Mouse (Mus musculus) hindbrain, embryonic 11.5 days (tissue): ENCODE data around the gene Vps11. TPM values are rescaled to one million over a fixed set of nuclear protein-coding genes. Genes with fewer than 3 reads are reported as not detected.
"Not testable (repeated sequence)": the region's sequence is repeated elsewhere in the genome, so short reads cannot be mapped to it uniquely, and the experiment has no call there.

Source experiments
- ATAC-seq: fragments of 200-750 bp; cut with Nextera tagmentation; 2 replicates; pipeline ENCODE4 v1.8.0; 2017; ENCODE audit warnings: mild to moderate bottlenecking, moderate TSS enrichment, moderate library complexity; ENCODE audit not compliant: low FRiP score
- DNase-seq: peaks from one replicate; pipeline ENCODE4 v3.0.0-alpha.2; 2015; ENCODE audit warnings: low spot score
- H3K27ac ChIP-seq: fragments of 300-500 bp; sonication (generic); 2 replicates; pipeline ENCODE4 v1.5.1; 2014; ENCODE audit warnings: mild to moderate bottlenecking, low read depth, low read length
- H3K27me3 ChIP-seq: fragments of 300-500 bp; sonication (generic); 2 replicates; pipeline ENCODE4 v1.6.1; 2014; ENCODE audit warnings: mild to moderate bottlenecking, low read length, moderate library complexity, mixed read lengths; ENCODE audit not compliant: control insufficient read depth, insufficient read depth
- H3K36me3 ChIP-seq: fragments of 300-500 bp; sonication (generic); 2 replicates; pipeline ENCODE4 v1.6.1; 2014; ENCODE audit warnings: mild to moderate bottlenecking, low read length, moderate library complexity, mixed read lengths; ENCODE audit not compliant: control insufficient read depth, insufficient read depth
- H3K4me1 ChIP-seq: fragments of 300-500 bp; sonication (generic); replicated peaks from 2 replicates; pipeline ENCODE4 v1.6.1; 2014; ENCODE audit warnings: low read length, mixed read lengths; ENCODE audit not compliant: control insufficient read depth, insufficient read depth
- H3K4me2 ChIP-seq: fragments of 300-500 bp; sonication (generic); replicated peaks from 2 replicates; pipeline ENCODE4 v1.6.1; 2014; ENCODE audit warnings: mild to moderate bottlenecking, low read depth, low read length
- H3K4me3 ChIP-seq: fragments of 300-500 bp; sonication (generic); 2 replicates; pipeline ENCODE4 v1.5.1; 2014; ENCODE audit warnings: low read depth, low read length
- H3K9ac ChIP-seq: fragments of 300-500 bp; sonication (generic); 2 replicates; pipeline ENCODE4 v1.6.1; 2014; ENCODE audit warnings: low read depth, low read length
- H3K9me3 ChIP-seq: fragments of 300-500 bp; sonication (generic); 2 replicates; pipeline ENCODE4 v1.6.1; 2016; ENCODE audit warnings: low read length; ENCODE audit not compliant: control insufficient read depth
- WGBS: fragments of 180-500 bp; shearing (Covaris S2); extraction: QIAGEN DNeasy Blood & Tissue Kit; methylation state at CpG from one replicate; pipeline ENCODE4 v1.1.7; 2014; 5-methylcytosine and 5-hydroxymethylcytosine counted together
- polyA plus RNA-seq: library from polyadenylated mRNA; unstranded; fragments of >200 nt; fragmentation: Nextera tagmentation; extraction: Ambion mirVana; gene quantifications from 2 replicates; pipeline ENCODE4 v1.2.1, GENCODE M21; 2014

The Vps11 gene
- polyA plus RNA-seq, 1 experiment from 2014 or later = 23.4 TPM

DNA sequence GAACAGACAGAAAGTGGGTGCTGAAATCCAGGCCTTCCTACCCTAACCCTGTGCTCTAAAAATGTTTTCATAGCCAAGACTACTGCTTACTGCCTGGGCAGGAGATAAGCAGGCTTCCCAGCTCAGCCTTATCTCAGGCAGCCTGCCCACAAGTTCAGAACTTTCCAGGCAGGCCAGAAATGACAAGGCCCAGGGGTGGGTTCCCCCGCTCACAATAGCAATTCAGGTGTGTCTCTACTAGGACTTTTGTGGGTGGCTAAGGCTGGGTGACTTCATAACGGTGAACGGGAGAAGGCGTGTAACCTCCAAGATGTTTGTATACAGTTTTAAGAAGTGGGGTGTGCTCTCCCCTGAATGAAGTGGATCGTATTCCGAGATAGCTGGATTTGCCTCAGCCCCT lies 18.2 kb downstream of the Vps11 start:
- Histone ChIP-seq H3K27ac (peak overlapping the region; percentile 98), H3K4me1 (peaks cover 4% of the 10 kb centered on the region; the same call in 1 of the 2 replicates), H3K36me3 (peaks cover 4% of the 10 kb centered on the region; the same call in 1 of the 2 replicates), H3K27me3 (no peaks in the 10 kb centered on the region), H3K4me2 (peak overlapping the region; percentile 45), H3K9ac (peak overlapping the region; percentile 78), H3K4me3 (peak overlapping the region; percentile 75), H3K9me3 (no peaks in the 10 kb centered on the region)
- no peak for DNase-seq
- WGBS = 15% methylated on average over 6 of the region's 6 CpGs
- peak; percentile 15; the same call in 1 of the 2 replicates for ATAC-seq

DNA sequence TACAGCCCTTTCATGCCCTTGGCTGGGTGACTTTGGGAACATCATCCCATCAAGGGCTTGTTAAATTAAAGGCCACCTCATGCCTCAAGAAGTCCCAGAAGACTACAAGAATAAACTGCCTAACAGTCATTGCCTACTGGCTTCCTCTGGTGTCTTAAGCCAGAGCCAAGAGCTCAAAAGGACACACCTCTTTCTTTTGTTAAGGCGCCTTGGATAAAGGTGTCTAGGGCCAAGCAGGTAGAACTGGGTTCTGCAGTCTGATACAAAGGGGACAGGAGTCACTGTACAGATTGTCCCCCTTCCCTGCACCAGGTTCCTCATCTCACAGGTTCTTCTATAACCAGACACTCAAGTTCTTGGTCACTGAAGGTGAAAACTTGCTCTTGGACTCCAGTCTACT lies 18.9 kb downstream of the Vps11 start:
- WGBS = 95% methylated on average over 1 of the region's 1 CpGs
- Histone ChIP-seq H3K4me2 (no peak overlapping the region), H3K9ac (no peak overlapping the region), H3K4me1 (peaks cover 4% of the 10 kb centered on the region; the same call in 1 of the 2 replicates), H3K9me3 (no peaks in the 10 kb centered on the region), H3K27ac (0 out of 2 replicates have a peak overlapping the region, but pooled peaks have one; percentile 6), H3K27me3 (no peaks in the 10 kb centered on the region), H3K4me3 (no peak overlapping the region), H3K36me3 (peaks cover 4% of the 10 kb centered on the region; the same call in 1 of the 2 replicates)
- DNase-seq = no peak
- no peak for ATAC-seq

DNA sequence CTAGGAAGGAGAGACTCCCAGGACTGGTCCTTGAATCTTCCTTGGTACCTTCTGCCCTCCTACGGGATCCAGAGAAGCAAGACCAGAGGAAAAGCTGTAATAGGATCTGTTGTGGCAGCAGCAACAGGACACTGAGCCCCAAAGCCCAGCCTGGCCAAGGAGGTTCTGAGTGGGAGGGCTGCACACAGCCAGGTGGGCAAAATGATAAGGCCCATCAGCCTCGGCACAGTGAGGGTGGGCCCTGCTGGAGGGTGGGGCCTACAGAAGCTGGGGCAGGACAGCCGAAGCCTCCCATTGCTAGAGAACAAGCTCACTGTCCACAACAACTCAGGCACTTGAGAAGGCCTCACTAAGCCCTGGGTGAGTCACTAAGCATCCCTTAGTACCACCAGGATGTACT lies 19.3 kb downstream of the Vps11 start:
- Histone ChIP-seq H3K9ac (no peak overlapping the region), H3K4me1 (peaks cover 4% of the 10 kb centered on the region; the same call in 1 of the 2 replicates), H3K4me2 (no peak overlapping the region), H3K27ac (0 out of 2 replicates have a peak overlapping the region, but pooled peaks have one; percentile 6), H3K9me3 (no peaks in the 10 kb centered on the region), H3K36me3 (peaks cover 4% of the 10 kb centered on the region; the same call in 1 of the 2 replicates), H3K4me3 (peak overlapping the region; percentile 12; the same call in 1 of the 2 replicates), H3K27me3 (no peaks in the 10 kb centered on the region)
- no peak for ATAC-seq
- 87% methylated on average over 3 of the region's 3 CpGs for WGBS
- no peak for DNase-seq

DNA sequence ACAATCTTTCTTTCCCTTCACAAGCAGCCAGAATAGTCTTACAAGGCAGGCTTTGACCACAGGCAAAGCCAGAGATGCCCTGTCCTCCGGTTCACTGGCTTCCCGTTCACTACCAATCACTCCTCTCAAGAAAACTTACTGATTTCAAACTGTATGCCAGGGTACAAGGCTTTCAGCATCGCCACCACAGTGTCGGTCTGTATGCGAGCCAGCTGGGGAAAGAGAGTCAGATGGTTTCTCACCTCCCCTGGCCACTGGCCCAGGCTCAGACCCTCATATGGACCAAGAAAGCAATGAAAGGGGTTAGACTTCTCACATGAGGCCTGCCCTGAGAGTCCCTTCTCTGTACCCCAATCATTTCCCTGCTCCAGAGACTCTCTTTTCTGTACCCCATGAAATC lies 20.0 kb downstream of the Vps11 start:
- Histone ChIP-seq H3K4me3 (0 out of 2 replicates have a peak overlapping the region, but pooled peaks have one; percentile 17), H3K9ac (peak overlapping the region; percentile 34)
- WGBS = 97% methylated on average over 5 of the region's 5 CpGs

DNA sequence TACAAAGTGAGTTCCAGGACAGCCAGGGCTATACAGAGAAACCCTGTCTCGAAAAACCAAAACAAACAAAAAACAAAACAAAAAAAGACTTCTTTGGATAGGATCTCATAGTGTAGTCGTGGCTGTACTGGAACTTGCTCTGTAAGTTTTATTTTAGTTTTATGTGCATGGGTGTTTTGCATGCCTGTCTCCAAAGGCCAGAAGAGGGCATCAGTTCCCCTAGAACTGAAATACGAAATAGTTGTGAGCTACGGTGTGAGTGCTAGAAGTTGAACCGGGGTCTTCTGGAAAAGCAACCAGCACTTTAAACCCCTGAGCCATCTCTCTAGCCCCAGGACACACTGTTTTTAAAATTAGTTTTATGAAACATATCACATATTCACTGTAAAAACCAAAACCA lies 22.9 kb downstream of the Vps11 start:
- H3K9ac ChIP-seq = no peak overlapping the region
- H3K4me1 ChIP-seq = peaks cover 8% of the 10 kb centered on the region; the same call in 1 of the 2 replicates
- H3K4me3 ChIP-seq = no peak overlapping the region
- DNase-seq (no peak), ATAC-seq (no peak)
- no peak overlapping the region for H3K4me2 ChIP-seq
- no peak overlapping the region for H3K27ac ChIP-seq
- WGBS = 89% methylated on average over 5 of the region's 5 CpGs
- peaks cover under 1% of the 10 kb centered on the region; the same call in 1 of the 2 replicates for H3K36me3 ChIP-seq
- H3K9me3 ChIP-seq = no peaks in the 10 kb centered on the region
- no peaks in the 10 kb centered on the region for H3K27me3 ChIP-seq

More for the DNA sequence above, 20.0 kb downstream of the Vps11 start:
- DNase-seq (no peak), ATAC-seq (no peak)
- Histone ChIP-seq H3K9me3 (no peaks in the 10 kb centered on the region), H3K27me3 (no peaks in the 10 kb centered on the region), H3K27ac (no peak overlapping the region), H3K4me2 (no peak overlapping the region), H3K36me3 (peaks cover under 1% of the 10 kb centered on the region; the same call in 1 of the 2 replicates), H3K4me1 (peaks cover 8% of the 10 kb centered on the region; the same call in 1 of the 2 replicates)

DNA sequence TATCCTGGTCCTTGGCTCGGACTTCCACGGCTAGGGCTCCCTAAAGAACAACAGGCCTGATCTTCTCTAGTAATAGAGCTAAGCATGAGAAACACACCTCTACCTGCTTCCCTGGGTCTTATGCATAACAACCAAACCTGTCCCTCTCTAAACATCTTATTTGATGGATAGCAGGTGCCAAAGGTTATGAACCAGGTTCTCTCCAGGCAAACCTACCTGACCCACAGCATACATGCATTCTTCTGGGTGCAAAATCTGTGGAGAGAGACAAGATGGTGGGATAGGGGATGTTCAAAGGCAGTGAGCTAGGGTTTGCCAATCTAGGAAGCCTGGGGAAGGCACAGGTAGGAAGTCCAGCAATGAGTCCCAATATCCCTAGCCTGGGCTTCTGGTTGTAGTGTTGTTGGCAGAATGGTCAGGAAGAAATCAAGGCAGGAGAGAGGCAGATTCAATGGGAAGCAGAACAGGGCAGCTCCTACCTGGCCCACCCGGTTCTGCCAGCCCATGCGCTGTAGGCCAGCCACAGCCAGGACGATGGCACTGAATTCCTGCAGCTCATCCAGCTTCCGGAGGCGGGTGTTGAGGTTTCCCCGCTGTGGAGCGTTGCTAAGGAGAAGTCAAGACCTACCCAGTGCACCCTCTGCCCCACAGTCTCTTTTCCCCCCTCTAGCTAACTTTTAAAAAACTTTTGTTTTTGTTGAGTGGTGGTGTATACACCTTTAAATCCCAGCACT lies 23.9 kb downstream of the Vps11 start:
- Histone ChIP-seq H3K4me2 (peak overlapping the region; percentile 11; the same call in 1 of the 2 replicates), H3K27me3 (no peaks in the 10 kb centered on the region), H3K9ac (no peak overlapping the region), H3K27ac (no peak overlapping the region), H3K9me3 (no peaks in the 10 kb centered on the region), H3K36me3 (peaks cover 8% of the 10 kb centered on the region), H3K4me1 (peaks cover 4% of the 10 kb centered on the region; the same call in 1 of the 2 replicates), H3K4me3 (peak overlapping the region; percentile 4; the same call in 1 of the 2 replicates)
- ATAC-seq = no peak
- 65% methylated on average over 9 of the region's 9 CpGs for WGBS
- no peak for DNase-seq

DNA sequence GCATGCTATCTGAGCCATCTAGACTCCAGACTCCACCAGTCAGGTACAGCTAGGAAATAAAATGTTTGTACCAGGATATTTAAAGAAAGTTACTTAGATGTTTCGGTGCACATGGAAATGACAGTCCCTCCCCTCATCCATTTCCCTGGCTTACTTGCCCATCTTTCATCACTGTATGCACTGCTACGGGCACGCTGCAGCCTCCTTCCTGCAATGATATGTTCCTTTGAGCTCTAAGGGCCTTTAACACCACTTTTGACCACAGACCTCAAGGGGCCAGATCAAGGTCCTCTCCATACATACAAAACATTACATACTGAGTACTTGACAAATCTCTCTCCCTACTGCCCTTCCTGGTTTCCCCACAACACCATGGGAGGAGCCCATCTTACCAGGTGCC lies 24.5 kb downstream of the Vps11 start:
- Histone ChIP-seq H3K4me2 (peak overlapping the region; percentile 78), H3K9me3 (no peaks in the 10 kb centered on the region), H3K4me1 (peaks cover 4% of the 10 kb centered on the region; the same call in 1 of the 2 replicates), H3K27me3 (no peaks in the 10 kb centered on the region), H3K4me3 (peak overlapping the region; percentile 89), H3K36me3 (peaks cover 11% of the 10 kb centered on the region), H3K9ac (peak overlapping the region; percentile 52), H3K27ac (no peak overlapping the region)
- no peak for ATAC-seq
- DNase-seq = no peak
- 75% methylated on average over 3 of the region's 3 CpGs for WGBS

DNA sequence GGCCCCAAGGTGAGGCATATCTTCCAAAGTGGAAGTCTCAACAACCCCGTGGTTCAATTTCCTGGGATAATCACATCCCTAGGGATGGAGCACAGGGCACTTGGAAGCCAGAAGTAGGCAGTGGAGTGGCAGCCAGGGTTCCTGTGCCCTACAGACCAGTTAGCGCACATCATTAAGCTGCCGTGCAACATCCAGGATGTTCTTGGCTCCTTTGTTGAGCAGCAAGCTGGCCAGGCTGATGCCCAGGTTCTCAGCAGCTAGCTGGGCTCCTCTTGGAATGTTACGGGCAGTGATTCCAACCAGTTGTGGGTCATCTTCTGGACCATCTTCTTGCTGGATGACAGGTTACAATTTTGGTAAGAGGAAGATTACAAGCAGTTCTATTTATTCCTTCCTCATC lies 25.0 kb downstream of the Vps11 start:
- Histone ChIP-seq H3K4me2 (peak overlapping the region; percentile 78), H3K36me3 (peaks cover 15% of the 10 kb centered on the region), H3K4me3 (peak overlapping the region; percentile 89), H3K9ac (peak overlapping the region; percentile 52)
- H3K9me3 ChIP-seq, H3K27me3 ChIP-seq, DNase-seq, H3K27ac ChIP-seq, ATAC-seq, H3K4me1 ChIP-seq: not testable (repeated sequence)
- 35% methylated on average over 4 of the region's 4 CpGs for WGBS
